Mouse (Mus musculus) right cerebral cortex, postnatal 25 days (tissue): ENCODE measurements around the gene Vps26a.

Experiments
- DNase-seq: peaks from one replicate; pipeline ENCODE4 v3.0.0; 2022

Gene Vps26a

DNA sequence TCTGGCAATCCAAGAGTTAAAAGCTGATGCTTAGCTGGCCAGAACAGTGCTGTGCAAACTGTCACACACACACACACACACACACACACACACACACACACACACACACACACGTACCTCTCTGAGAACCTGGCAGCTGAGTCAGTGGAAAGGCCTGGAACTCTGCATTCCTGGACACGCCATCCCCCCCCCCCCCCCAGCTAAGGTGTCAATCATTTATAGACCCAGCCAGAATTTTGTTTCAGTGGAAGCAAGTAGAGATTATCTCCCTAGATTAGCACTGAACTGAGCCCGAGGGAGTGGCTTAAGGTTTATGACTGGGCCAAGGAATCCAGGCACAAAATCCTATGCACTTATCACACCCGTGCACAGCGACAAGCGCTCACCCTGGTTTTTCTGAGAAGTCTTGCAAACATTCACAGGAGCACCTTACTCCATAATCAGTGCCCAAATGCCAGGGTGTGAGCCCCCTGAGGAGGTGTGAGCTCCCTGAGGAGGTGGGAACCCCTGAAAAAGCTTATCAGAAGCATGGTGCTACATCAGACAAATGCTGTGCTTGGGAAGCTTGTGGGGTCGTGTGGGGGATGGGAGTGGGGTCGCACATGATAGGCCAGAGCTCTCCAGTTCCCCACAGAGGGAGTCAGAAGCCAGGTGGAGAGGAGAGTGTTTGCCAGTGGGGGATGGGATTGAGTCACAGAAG is 73.5 kb downstream of the Vps26a start:
- no peak for DNase-seq

DNA sequence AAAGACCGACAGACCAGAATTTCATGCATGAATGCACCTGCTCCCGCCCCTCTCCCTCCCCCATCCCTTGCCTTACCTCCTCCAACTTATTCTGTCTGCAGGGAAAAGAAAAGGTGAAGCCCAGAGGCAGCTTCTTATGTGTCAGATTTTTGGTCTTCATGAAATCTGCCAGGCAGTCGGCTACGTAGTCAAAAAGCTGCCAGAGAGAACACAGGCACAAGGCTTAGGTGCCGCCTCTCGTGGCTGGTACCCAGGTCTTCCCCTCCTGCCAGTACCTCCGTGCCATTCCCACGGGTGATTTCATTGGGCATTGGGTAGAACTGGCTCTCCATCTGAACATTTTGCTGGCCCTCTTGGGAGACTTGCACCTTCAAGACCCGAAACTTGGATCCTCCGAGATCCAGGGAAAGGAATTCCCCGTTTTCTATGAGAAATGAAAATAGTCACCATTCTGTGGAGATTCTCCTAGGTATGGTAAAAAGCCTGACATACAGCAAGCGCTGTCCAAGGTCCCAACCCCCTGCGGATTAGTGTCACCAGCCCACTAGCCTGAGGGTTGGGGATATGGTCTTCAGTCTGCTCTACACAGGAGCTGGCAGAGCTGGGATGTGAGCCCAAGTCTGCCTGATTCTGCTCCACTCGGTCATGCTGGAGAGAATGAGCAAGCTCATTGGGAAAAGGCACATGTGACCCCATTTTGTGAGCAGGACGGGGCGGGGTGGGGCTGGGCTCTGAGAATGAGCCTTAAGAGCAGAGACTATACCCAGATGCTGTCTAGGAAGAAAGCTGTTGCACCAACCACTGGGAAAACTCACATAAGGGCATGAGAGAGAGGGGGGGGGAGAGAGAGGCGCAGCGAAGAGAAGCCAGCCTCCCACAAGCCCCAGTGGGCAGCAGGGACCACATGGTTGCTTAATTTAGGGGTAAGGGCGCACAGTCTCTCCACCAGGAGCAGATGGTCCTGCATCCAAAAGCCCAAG is 74.9 kb downstream of the Vps26a start:
- no peak for DNase-seq

DNA sequence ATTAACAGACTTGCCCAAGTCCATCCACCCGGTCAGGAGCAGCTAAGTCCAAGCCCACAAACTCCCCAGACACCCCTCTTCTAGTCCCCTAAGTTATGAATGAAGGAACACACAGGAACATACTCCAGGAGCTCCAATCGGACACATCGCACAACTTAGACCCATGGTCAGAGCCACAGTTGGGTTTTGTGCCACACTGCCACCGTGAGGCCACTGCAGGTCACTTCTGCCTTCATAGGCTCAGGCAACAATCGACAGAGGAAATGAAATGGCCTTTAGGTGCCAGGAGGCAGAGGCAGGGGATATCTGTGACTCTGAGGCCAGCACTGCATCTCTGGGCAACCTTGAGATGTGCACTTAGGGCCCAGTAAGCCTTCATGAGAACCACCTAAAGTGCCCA is 75.7 kb downstream of the Vps26a start:
- peak; percentile 64 for DNase-seq
